Mouse (Mus musculus): ENCODE measurements around the gene Bst1.

DNA sequence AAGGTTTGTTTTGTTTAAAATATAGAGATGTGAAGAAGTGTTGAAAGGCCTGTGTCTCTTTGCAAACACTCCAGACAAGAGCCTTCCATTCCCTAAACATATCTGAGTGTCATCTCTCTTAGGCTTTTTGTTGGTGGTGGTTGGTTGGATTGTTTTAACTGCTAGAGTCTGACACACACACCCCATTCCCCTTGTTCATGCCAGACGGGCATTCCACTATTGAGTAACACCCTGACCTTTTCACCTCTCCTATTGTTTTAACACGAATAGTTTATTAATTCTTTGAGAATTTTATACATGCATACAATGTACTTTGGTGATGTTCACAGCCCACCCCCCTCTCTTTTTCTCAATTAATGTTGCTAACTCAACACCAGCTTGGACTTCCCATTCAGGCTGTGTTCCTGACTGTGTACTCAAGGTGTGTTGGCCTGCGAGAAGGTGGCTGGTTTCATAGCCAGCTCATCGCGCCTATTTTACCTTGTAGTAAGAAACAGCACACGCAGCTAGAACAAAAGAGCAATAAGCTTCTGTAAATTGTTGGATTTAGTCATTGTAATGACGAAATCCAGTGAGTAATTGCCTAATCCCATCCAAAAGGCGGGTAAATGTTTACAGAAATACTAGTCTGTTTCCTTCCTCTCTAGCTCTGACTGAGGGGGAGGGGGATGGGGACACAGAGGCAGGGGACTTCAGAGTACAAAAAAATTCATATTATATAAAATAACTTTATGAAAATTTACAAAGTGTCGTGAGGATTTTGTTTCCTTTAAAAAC lies 30.5 kb upstream of the Bst1 start:
- TF ChIP-seq POLR2A (IDR thresholded peaks at IDR 0.05; ENCODE audit: borderline replicate concordance, control insufficient read depth, low read depth, low read length): no peak
- no peak for TF ChIP-seq CTCF (IDR thresholded peaks at IDR 0.05; ENCODE audit: control insufficient read depth, insufficient read depth, low read length)
